Mouse (Mus musculus): ENCODE results near the gene Oxnad1. TPM values are rescaled to one million over a fixed set of nuclear protein-coding genes. Genes with fewer than 3 reads are reported as not detected.
"Not testable (repeated sequence)": the region's sequence is repeated elsewhere in the genome, so short reads cannot be mapped to it uniquely, and the experiment has no call there.

Gene Oxnad1
- polyA plus RNA-seq, 1 experiment from 2014 or later: 20.9 TPM

DNA sequence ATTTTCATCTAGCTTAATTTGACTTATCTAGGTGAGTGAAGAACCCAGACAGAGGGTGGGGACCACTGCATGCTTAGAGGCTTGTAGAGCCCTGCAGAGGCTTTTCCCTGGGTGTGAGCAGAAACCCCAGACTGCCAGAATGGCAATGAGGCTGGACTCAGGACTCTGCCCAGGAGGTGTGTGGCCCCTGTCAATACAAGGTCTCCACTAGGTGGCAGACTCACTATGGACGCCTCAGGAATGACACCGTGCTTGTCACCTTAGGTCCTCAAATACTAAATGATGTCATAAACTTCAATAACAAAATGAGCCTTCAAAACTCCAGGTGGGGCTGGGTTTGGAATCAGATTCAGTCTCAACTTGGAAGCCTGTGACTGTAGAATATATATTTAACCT, 36.7 kb downstream of the Oxnad1 start:
- Histone ChIP-seq H3K9me3 (no peaks in the 10 kb centered on the region), H3K4me2 (no peak overlapping the region), H3K36me3 (no peaks in the 10 kb centered on the region), H3K27me3 (no peaks in the 10 kb centered on the region), H3K4me3 (no peak overlapping the region), H3K4me1 (no peaks in the 10 kb centered on the region), H3K27ac (no peak overlapping the region), H3K9ac (no peak overlapping the region)
- 55% methylated on average over 2 of the region's 2 CpGs for WGBS
- no peak for ATAC-seq (ENCODE audit: borderline replicate concordance, extremely low read depth, low FRiP score, low TSS enrichment)

DNA sequence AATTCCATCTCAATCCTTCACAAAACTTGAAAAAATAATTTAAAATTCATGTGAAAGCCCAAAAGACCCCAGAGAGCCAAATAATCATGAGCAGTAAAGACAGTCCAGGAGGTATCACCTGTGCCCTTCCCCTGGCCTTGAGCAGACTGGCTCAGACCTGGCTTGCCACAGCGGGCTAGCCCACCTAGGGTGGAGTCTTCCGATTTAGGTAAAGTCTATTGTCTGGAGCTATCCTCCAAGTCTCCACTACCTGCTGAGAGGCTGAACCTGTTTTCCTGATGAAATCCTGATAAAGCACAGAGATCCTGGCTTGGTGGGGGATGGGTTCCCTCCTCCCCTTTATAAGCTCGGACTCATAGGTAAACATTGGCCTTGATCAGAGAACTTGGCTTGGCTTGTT, 39.1 kb downstream of the Oxnad1 start:
- H3K4me2 ChIP-seq: no peak overlapping the region
- WGBS: 49% methylated on average over 3 of the region's 3 CpGs
- H3K4me1 ChIP-seq: no peaks in the 10 kb centered on the region
- no peak for ATAC-seq (ENCODE audit: borderline replicate concordance, extremely low read depth, low FRiP score, low TSS enrichment)
- H3K9ac ChIP-seq: no peak overlapping the region
- H3K27ac ChIP-seq: no peak overlapping the region
- no peaks in the 10 kb centered on the region for H3K9me3 ChIP-seq
- no peaks in the 10 kb centered on the region for H3K36me3 ChIP-seq
- H3K27me3 ChIP-seq: no peaks in the 10 kb centered on the region
- H3K4me3 ChIP-seq: no peak overlapping the region

DNA sequence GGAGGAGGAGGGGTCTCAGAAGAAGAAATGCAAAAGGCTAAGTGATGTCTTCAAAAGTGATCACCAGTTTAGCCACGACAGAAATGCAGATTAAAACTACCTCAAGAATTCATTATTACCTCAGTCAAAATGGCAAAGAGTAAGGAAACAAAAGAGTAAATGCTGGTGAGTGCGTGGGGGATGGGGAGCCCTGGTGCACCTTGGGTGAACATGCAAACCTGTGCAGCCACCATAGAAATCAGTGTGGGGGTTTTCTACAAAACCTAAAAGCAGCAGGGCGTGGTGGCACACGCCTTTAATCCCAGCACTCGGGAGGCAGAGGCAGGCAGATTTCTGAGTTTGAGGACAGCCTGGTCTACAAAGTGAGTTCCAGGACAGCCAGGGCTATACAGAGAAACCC, 40.1 kb downstream of the Oxnad1 start:
- H3K9ac ChIP-seq; H3K4me1 ChIP-seq; H3K9me3 ChIP-seq; H3K27ac ChIP-seq; H3K36me3 ChIP-seq; ATAC-seq (ENCODE audit: borderline replicate concordance, extremely low read depth, low FRiP score, low TSS enrichment); H3K4me3 ChIP-seq; H3K4me2 ChIP-seq; H3K27me3 ChIP-seq: not testable (repeated sequence)
- WGBS: 85% methylated on average over 5 of the region's 5 CpGs

DNA sequence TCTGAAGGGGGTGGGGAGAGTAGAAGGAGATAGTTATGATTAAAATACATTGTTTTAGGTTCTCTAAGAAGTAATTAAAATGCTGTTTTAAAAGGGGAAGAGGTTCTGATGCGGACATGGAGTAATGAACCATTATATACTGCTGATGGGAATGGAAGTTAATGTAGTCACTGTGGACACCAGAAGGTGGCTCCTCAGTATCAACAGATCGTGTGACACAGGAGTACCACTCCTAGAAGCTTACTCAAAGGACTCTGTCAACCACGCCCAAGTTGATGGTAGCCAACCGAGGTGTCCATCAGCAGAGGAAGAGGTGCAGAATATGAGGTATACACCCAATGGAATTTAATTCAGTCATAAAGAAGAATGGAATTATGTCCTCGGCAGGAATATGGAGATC, 43.2 kb downstream of the Oxnad1 start:
- no peaks in the 10 kb centered on the region for H3K36me3 ChIP-seq
- H3K9ac ChIP-seq: no peak overlapping the region
- no peak overlapping the region for H3K4me2 ChIP-seq
- ATAC-seq (ENCODE audit: borderline replicate concordance, extremely low read depth, low FRiP score, low TSS enrichment): no peak
- H3K4me3 ChIP-seq: no peak overlapping the region
- no peaks in the 10 kb centered on the region for H3K27me3 ChIP-seq
- WGBS: 79% methylated on average over 5 of the region's 5 CpGs
- no peaks in the 10 kb centered on the region for H3K9me3 ChIP-seq
- H3K27ac ChIP-seq: no peak overlapping the region
- H3K4me1 ChIP-seq: no peaks in the 10 kb centered on the region

DNA sequence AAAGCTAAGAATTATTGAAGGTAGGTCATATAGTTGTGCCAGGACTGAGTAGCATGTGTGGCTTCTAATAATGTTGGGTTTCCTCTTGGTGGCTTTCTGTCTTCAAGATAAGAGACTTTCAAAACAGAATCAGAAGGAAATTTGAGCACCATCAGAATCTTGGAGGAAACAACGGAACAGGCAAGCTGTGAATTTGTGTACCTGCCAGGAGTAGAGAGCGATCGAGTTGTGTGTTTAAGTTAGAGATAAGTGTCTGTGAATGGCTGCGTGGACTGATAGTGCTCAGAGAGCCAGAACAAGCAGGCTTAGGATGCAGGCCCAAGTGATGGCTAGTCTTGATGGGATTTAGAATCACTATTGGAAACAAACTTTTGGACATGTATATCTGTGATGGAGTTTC, 46.7 kb downstream of the Oxnad1 start:
- Histone ChIP-seq H3K4me1 (no peaks in the 10 kb centered on the region), H3K36me3 (no peaks in the 10 kb centered on the region), H3K4me2 (no peak overlapping the region), H3K9ac (no peak overlapping the region), H3K4me3 (no peak overlapping the region), H3K27me3 (no peaks in the 10 kb centered on the region), H3K9me3 (no peaks in the 10 kb centered on the region), H3K27ac (no peak overlapping the region)
- 31% methylated on average over 4 of the region's 4 CpGs for WGBS
- no peak for ATAC-seq (ENCODE audit: borderline replicate concordance, extremely low read depth, low FRiP score, low TSS enrichment)

DNA sequence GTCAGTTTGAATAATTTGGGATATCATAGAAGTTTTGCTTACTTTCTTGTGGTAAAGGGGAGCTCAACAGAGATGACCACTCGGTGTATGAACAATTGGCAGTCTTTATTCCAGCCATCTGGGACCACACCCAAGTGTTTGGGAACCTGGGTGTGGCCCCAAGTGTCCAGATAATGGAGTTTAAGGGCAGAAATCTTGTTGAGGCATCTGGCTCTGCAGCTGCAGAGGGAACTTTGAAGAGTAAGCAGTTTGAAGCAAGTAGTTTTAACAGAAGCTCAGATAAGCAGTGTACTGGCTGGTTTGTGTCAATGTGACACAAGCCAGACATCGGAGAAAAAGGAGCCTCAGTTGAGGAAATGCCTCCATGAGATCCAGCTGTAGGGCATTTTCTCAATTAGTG, 49.1 kb downstream of the Oxnad1 start:
- no peak overlapping the region for H3K27ac ChIP-seq

DNA sequence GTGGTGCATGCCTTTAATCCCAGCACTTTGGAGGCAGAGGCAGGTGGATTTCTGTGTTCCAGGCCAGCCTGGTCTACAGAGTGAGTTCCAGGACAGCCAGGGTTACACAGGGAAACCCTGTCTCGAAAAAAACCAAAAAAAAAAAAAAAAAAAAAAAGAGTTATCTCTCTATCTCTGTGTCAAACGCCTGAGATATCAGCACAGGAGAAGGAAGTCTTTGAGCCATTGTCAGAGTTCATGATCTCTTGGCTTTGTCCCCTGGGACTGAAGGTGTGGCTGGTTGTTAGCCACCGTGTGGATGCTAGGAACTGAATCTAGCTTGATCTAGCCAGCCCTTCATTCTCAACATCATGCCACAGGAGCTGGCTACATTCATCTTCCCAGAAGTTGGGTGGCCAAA, 51.3 kb downstream of the Oxnad1 start:
- not testable (repeated sequence) for H3K27ac ChIP-seq; H3K9ac ChIP-seq; ATAC-seq (ENCODE audit: borderline replicate concordance, extremely low read depth, low FRiP score, low TSS enrichment); H3K27me3 ChIP-seq; H3K9me3 ChIP-seq; H3K4me2 ChIP-seq; H3K4me3 ChIP-seq; H3K4me1 ChIP-seq; H3K36me3 ChIP-seq
- WGBS: 44% methylated on average over 3 of the region's 3 CpGs

More for the DNA sequence above, 49.1 kb downstream of the Oxnad1 start:
- H3K36me3 ChIP-seq: no peaks in the 10 kb centered on the region
- no peaks in the 10 kb centered on the region for H3K9me3 ChIP-seq
- no peaks in the 10 kb centered on the region for H3K4me1 ChIP-seq
- no peak overlapping the region for H3K4me3 ChIP-seq
- no peak overlapping the region for H3K4me2 ChIP-seq
- H3K27me3 ChIP-seq: no peaks in the 10 kb centered on the region
- WGBS: 51% methylated on average over 2 of the region's 2 CpGs
- ATAC-seq (ENCODE audit: borderline replicate concordance, extremely low read depth, low FRiP score, low TSS enrichment): no peak
- no peak overlapping the region for H3K9ac ChIP-seq

DNA sequence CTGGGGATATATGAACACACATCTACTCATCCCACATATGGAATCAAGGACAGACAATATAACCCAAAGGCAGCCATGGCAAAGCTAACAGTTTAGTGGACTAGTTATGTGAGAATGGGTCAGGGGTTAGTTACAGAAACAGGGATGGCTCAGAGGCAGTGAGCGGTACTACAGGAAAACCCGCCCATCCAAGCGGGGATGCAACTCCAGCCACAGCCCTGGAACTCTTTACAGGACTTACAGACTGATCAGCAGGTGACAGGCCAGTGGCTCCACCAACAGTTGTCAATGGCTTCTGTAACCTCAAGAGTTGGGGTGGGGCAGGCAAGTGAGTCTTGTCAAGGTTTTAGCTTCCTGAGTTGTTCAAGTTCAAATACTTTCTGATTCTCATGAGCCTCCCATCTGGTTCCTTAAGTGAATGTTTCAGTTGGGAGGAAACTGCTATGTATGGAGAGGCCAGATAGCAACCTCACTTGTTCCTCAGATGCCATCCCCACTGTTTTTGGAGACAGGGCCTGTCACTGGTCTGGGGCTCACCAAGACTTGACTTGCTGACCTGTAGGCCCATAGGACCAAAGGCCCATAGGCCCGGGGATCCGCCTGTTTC, 55.3 kb downstream of the Oxnad1 start:
- Histone ChIP-seq H3K4me3 (no peak overlapping the region), H3K4me2 (no peak overlapping the region), H3K9me3 (no peaks in the 10 kb centered on the region), H3K9ac (no peak overlapping the region), H3K27ac (no peak overlapping the region), H3K27me3 (no peaks in the 10 kb centered on the region), H3K36me3 (no peaks in the 10 kb centered on the region), H3K4me1 (no peaks in the 10 kb centered on the region)
- 78% methylated on average over 5 of the region's 5 CpGs for WGBS
- no peak for ATAC-seq (ENCODE audit: borderline replicate concordance, extremely low read depth, low FRiP score, low TSS enrichment)

DNA sequence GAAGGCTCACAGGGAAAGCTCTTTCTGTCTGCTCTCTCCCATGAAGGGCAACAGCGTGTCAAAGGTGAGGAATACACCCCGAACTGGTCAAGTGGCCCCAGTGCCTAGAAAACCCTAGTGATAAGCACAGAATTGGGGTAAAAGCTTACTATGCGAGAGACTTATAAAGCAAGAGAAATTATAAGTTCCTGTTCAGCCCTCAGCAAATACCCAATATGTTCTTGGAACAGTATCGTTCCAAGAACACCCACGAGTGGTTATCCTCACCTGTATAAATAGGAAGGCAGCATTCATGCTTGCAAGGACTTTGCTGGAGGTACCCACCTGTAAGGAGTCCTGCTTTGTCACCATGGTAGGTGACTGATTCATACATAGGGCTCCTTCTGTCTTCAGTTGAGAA, 56.5 kb downstream of the Oxnad1 start, which contains the start of gene Msmb:
Msmb (plus strand) TSS at position 301 of the 400 bp plus-strand sequence.
- H3K27ac ChIP-seq: no peak within 1 kb of the TSS
- H3K27me3 ChIP-seq: no peaks in the 10 kb centered on the region
- no peak within 1 kb of the TSS for H3K4me3 ChIP-seq
- no peak within 1 kb of the TSS for H3K4me2 ChIP-seq
- H3K36me3 ChIP-seq: no peaks in the 10 kb centered on the region
- no peaks in the 10 kb centered on the region for H3K9me3 ChIP-seq
- H3K9ac ChIP-seq: no peak within 1 kb of the TSS
- WGBS: 75% methylated on average over 5 of the region's 5 CpGs
- H3K4me1 ChIP-seq: no peaks in the 10 kb centered on the region
- no peak for ATAC-seq (ENCODE audit: borderline replicate concordance, extremely low read depth, low FRiP score, low TSS enrichment)

DNA sequence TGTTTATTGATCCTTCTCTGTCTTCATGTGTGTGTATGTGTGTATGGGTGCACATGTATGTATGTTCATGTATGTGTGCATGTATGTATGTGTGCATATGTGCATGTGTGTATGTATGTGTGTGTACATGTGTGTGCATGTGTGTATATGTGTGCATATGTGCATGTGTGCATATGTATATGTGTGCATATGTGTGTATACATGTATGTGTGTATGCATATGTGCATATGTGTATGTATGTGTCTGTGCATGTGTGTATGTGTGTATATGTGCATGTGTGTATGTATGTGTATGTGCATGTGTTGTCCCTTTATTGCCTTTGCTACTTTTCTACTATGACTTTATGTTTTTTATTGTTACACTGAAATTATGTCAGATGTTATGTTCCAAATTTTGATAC, 59.6 kb downstream of the Oxnad1 start:
- no peak overlapping the region for H3K4me2 ChIP-seq
- H3K4me1 ChIP-seq: no peaks in the 10 kb centered on the region
- no peak overlapping the region for H3K4me3 ChIP-seq
- no peaks in the 10 kb centered on the region for H3K27me3 ChIP-seq
- H3K9me3 ChIP-seq: no peaks in the 10 kb centered on the region
- H3K36me3 ChIP-seq: no peaks in the 10 kb centered on the region
- no peak overlapping the region for H3K9ac ChIP-seq
- no peak overlapping the region for H3K27ac ChIP-seq
- ATAC-seq (ENCODE audit: borderline replicate concordance, extremely low read depth, low FRiP score, low TSS enrichment): no peak

DNA sequence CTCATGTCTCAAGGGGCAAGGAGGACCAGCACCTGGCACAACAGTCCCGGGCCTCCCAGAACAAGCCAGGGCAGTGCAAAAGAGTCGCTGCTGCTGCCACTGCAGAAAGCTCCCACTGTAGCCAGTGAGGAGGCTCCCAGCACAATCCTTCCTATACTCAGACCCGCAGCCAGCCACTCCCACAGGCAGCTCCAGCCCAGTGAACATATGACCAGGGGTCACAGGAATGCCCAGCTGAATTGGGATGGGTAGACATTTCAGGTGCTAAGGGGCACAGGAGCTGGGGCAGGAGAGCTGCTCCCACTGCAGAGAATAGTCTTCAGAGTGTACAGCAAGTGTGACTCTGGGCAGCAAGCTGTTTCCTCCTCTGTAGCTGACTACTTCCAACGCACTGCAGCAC, 60.2 kb downstream of the Oxnad1 start:
- 67% methylated on average over 4 of the region's 4 CpGs for WGBS
- Histone ChIP-seq H3K4me2 (no peak overlapping the region), H3K4me1 (no peaks in the 10 kb centered on the region), H3K27ac (no peak overlapping the region), H3K9ac (no peak overlapping the region), H3K36me3 (no peaks in the 10 kb centered on the region), H3K27me3 (no peaks in the 10 kb centered on the region), H3K9me3 (no peaks in the 10 kb centered on the region), H3K4me3 (no peak overlapping the region)
- ATAC-seq (ENCODE audit: borderline replicate concordance, extremely low read depth, low FRiP score, low TSS enrichment): no peak

DNA sequence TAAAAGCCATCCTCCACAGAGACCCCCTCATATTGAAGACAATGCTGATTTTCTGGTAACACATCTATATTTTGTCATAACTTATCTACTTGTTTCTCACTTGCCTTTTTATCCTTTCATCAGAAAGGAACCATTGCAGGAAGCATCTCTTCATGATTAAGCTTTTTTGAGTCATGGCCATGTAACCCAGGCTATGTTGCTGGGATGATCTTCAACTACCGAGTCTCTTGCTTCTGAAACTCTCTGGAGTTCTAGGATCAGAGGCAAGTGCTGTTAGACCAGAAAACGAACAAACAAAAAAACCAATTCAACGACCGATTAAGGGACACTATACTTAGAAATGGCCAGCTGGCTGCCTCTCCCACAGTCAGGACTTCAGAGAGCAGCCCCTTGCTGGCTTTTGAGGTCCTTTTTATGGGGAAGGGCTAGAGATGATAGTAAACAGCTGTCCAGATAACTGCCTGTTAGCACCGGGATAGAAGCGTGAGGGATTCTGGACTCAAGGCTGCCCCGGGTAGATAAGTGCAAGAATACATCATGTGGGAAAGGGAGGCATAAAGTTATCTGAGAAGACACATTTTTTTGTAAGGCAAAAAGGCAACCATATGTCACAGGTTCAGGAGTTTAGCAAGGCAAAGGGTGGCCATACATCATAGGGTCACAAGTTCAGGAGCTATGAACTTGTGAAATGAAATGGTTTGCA, 60.8 kb downstream of the Oxnad1 start:
- Histone ChIP-seq H3K9me3 (no peaks in the 10 kb centered on the region), H3K36me3 (no peaks in the 10 kb centered on the region), H3K27me3 (no peaks in the 10 kb centered on the region), H3K4me2 (no peak overlapping the region), H3K9ac (no peak overlapping the region), H3K4me3 (no peak overlapping the region), H3K27ac (no peak overlapping the region), H3K4me1 (no peaks in the 10 kb centered on the region)
- ATAC-seq (ENCODE audit: borderline replicate concordance, extremely low read depth, low FRiP score, low TSS enrichment): no peak
- 50% methylated on average over 7 of the region's 7 CpGs for WGBS

DNA sequence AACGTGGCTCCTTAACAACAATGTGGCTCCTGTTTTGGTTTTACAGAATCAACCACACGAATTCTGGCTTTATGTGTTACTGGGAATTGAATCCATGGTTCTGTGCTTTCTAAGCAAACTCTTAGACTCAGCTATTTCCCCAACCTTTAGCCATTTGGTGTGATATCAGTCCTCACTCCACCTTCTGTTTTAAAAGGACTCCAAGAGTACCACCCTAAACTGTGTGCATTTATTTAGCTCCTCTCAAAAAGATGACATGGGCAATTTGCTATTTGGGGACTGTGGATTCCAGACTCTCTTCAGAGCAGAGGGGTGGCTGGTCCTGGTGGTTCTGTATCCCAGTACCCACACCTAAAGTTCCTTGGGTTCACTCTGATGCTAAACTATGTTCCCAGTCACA, 61.4 kb downstream of the Oxnad1 start:
- H3K27ac ChIP-seq: no peak overlapping the region
- no peaks in the 10 kb centered on the region for H3K9me3 ChIP-seq
- WGBS: 50% methylated on average over 2 of the region's 2 CpGs
- no peaks in the 10 kb centered on the region for H3K4me1 ChIP-seq
- no peak overlapping the region for H3K4me3 ChIP-seq
- H3K9ac ChIP-seq: no peak overlapping the region
- H3K36me3 ChIP-seq: no peaks in the 10 kb centered on the region
- H3K4me2 ChIP-seq: no peak overlapping the region
- H3K27me3 ChIP-seq: no peaks in the 10 kb centered on the region
- no peak for ATAC-seq (ENCODE audit: borderline replicate concordance, extremely low read depth, low FRiP score, low TSS enrichment)

All from lung, embryonic 15.5 days (tissue).